Mouse (Mus musculus): ENCODE results near the gene Itpk1.

- no peak for TF ChIP-seq CTCF (IDR thresholded peaks at IDR 0.05; ENCODE audit: borderline replicate concordance, extremely low read depth, insufficient read depth, insufficient read length)
- TF ChIP-seq POLR2A (IDR thresholded peaks at IDR 0.05; ENCODE audit: borderline replicate concordance, extremely low read depth, insufficient read depth, insufficient read length, poor library complexity, severe bottlenecking), result no peak
Measured at GRCm38 (mm10) chr12:102566951-102567350, 137.8 kb downstream of the Itpk1 start.
